Mouse (Mus musculus): ENCODE data around the gene Zfand2b. TPM values are rescaled to one million over a fixed set of nuclear protein-coding genes. Genes with fewer than 3 reads are reported as not detected.
A peak's percentile ranks its signal among the peaks of the same experiment; 100 is the strongest.

Zfand2b gene
- total RNA-seq, 2 experiments from 2014 or later, result 12.1 to 14.1 TPM

GRCm38 (mm10) chr1:75213096-75213495 is 44.6 kb downstream of the Zfand2b start:
- DNase-seq, result no peak

GRCm38 (mm10) chr1:75214442-75214841 is 46.0 kb downstream of the Zfand2b start:
- peak in 1 of 2 experiments; percentile 30 for DNase-seq

- peak; percentile 84 to 85 for DNase-seq
Measured at GRCm38 (mm10) chr1:75214886-75215285, 46.4 kb downstream of the Zfand2b start.

GRCm38 (mm10) chr1:75215785-75216184 is 47.3 kb downstream of the Zfand2b start:
- DNase-seq, result peak; percentile 25 to 28

GRCm38 (mm10) chr1:75216797-75217585 is 48.5 kb downstream of the Zfand2b start:
- peak; percentile 78 to 79 for DNase-seq

- no peak for DNase-seq
Measured at GRCm38 (mm10) chr1:75217893-75218226, 49.4 kb downstream of the Zfand2b start.

GRCm38 (mm10) chr1:75218227-75219001 is 50.0 kb downstream of the Zfand2b start:
- DNase-seq, result peak; percentile 84 to 85

- DNase-seq, result peak; percentile 94 to 96
Measured at GRCm38 (mm10) chr1:75219078-75219477, 50.6 kb downstream of the Zfand2b start.

GRCm38 (mm10) chr1:75219531-75219930 is 51.1 kb downstream of the Zfand2b start, which contains the start of gene Tuba4a:
Gene Tuba4a, minus strand, starts transcription at chr1:75219865.
- DNase-seq, result no peak

Small RNA genes within 50 kb of the gene (microRNA-seq; reads per million reads assigned to microRNA genes)
- gene Gm27943, result 0 reads per million in 2 experiments

Other genes starting within 250 kb of the Zfand2b start
- under 1 TPM in 1 of 2 experiments, not detected in 1; 0.33 TPM for gene Cfap65, start 233.0 kb upstream of the Zfand2b start, total RNA-seq (2021)
- under 1 TPM; 0.20 to 0.41 TPM for gene Ihh, start 217.0 kb upstream of the Zfand2b start, total RNA-seq (2021)
- gene Nhej1, start 43.4 kb upstream of the Zfand2b start, total RNA-seq (2021), result 1 to 10 TPM; 3.8 to 4.6 TPM
- gene Slc23a3, start 34.8 kb upstream of the Zfand2b start, total RNA-seq (2021), result under 1 TPM; 0.32 to 0.49 TPM
- 10 to 100 TPM; 22.5 to 27.4 TPM for gene Cnppd1, start 25.9 kb upstream of the Zfand2b start, total RNA-seq (2021)
- gene Retreg2, start 25.9 kb upstream of the Zfand2b start, total RNA-seq (2021), result 10 to 100 TPM; 20.3 to 23.0 TPM
- gene Abcb6, start 11.7 kb downstream of the Zfand2b start, total RNA-seq (2021), result 10 to 100 TPM; 28.5 to 29.4 TPM
- 10 to 100 TPM in 1 of 2 experiments, 1 to 10 TPM in 1; 7.8 to 10.8 TPM for gene Ankzf1, start 23.5 kb downstream of the Zfand2b start, total RNA-seq (2021)
- gene Atg9a, start 23.6 kb downstream of the Zfand2b start, total RNA-seq (2021), result 10 to 100 TPM; 58.8 to 68.8 TPM
- gene Glb1l, start 42.2 kb downstream of the Zfand2b start, total RNA-seq (2021), result 1 to 10 TPM; 2.0 to 2.5 TPM
- gene Stk16, start 42.2 kb downstream of the Zfand2b start, total RNA-seq (2021), result 10 to 100 TPM; 35.8 to 36.5 TPM
- gene Tuba4a, start 51.2 kb downstream of the Zfand2b start, total RNA-seq (2021), result 1,000 to 10,000 TPM in 1 of 2 experiments, 100 to 1,000 TPM in 1; 973 to 1,125 TPM
- not detected for gene A630095N17Rik, start 63.5 kb downstream of the Zfand2b start, total RNA-seq (2021)
- 100 to 1,000 TPM; 123 to 127 TPM for gene Dnajb2, start 67.8 kb downstream of the Zfand2b start, total RNA-seq (2021)
- gene Ptprn, start 95.9 kb downstream of the Zfand2b start, total RNA-seq (2021), result 1 to 10 TPM; 1.2 to 2.0 TPM
- not detected for gene Resp18, start 109.8 kb downstream of the Zfand2b start, total RNA-seq (2021)
- 10 to 100 TPM; 80.9 to 88.3 TPM for gene Dnpep, start 149.3 kb downstream of the Zfand2b start, total RNA-seq (2021)
- gene Des, start 191.7 kb downstream of the Zfand2b start, total RNA-seq (2021), result 1,000 to 10,000 TPM; 1,347 to 1,386 TPM
- gene Speg, start 206.7 kb downstream of the Zfand2b start, total RNA-seq (2021), result 100 to 1,000 TPM; 115 TPM